Mouse (Mus musculus) urinary bladder, adult 18-20 months (tissue): ENCODE data around the gene Pdzd2.
A peak's percentile ranks its signal among the peaks of the same experiment; 100 is the strongest.

ENCODE experiments used
- DNase-seq, 2 experiments: peaks; one replicate each; pipeline ENCODE4 v3.0.0; 2022; ENCODE audit warnings: low spot score in 2 of 2, mixed read lengths in 2 of 2

The Pdzd2 gene

DNA sequence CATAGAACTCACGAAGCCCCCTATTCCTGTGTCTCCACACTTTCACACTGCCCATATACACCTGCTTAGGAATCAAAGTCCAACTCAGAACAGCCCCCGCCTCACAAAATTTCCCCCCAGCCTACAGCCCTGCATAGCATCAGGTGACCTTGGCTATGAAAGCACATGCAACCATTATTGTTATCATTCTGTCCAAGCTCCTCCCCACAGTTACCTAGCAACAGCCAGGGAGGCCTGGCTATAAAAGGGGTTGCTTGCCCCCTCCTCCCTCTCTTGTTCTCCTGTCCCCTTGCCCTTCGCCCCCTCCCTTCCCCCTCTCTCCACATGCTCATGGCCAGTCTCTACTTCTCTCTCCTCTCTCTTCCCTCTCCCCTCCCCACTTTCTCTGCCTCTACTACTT lies 259.4 kb downstream of the Pdzd2 start:
- no peak for DNase-seq

GRCm38 (mm10) chr15:12479326-12479725 lies 260.4 kb downstream of the Pdzd2 start:
- no peak for DNase-seq

- no peak for DNase-seq
Observed at GRCm38 (mm10) chr15:12473596-12473995, 266.1 kb downstream of the Pdzd2 start.

DNA sequence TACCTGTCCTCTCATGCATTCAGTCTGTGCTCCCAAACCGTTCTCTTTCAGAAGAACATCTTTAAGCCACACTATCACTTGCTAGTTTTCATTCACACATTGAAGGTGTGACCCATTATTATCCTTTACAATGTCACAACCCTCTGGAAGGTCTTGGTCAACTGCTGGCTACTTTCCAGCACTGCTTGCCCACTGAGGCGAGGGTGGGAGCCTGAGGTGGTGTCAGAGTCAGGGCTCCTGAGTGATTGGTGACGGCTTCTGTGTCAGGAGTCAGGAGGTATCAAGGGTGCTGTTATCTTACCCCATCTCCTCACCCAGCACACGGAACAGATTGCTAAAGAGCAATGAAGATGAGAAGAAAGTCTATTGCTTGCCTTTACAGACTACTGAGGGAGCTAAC lies 267.1 kb downstream of the Pdzd2 start:
- no peak for DNase-seq

GRCm38 (mm10) chr15:12470900-12471838 lies 268.6 kb downstream of the Pdzd2 start:
- DNase-seq = no peak

- no peak for DNase-seq
Observed at GRCm38 (mm10) chr15:12468625-12469024, 271.1 kb downstream of the Pdzd2 start.

DNA sequence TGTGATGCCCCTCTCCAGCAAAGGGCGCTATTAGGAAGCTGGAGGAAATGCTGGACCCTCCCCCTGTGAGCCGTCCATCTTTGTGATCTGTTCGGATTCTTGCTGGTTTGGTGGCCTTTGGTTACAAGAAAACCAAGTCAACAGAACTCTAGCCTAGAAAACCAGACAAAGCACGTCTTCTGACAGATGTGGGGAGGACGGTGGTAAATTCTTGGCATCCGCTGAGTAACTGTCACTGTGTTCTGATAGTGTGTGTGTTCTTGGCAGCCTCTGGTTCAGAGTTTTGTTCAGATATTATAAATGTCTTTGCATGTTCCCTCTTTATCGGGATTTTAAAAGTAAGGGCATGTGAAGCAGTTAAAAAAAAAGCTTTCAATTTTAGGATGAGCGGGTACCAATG lies 274.0 kb downstream of the Pdzd2 start:
- DNase-seq = no peak

DNA sequence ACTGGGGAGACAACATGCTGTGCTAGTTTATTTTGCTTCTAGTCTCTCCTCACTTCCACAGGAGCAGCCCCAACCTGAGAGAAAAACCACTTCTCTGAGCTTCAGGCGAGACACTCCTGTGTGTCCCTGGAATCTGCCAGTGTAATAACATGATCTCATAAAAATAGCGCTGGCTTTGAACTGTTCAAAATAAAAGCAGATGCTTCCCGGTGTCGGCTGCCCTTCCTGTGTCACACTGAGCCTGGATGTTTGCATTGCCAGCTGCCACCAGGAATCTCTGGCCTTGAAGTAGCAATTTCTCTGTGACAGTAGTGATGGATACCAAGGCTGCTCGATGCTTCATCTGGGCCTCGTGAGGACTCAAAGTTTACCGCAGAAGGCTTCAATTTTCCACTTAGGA lies 282.9 kb downstream of the Pdzd2 start:
- DNase-seq = no peak

DNA sequence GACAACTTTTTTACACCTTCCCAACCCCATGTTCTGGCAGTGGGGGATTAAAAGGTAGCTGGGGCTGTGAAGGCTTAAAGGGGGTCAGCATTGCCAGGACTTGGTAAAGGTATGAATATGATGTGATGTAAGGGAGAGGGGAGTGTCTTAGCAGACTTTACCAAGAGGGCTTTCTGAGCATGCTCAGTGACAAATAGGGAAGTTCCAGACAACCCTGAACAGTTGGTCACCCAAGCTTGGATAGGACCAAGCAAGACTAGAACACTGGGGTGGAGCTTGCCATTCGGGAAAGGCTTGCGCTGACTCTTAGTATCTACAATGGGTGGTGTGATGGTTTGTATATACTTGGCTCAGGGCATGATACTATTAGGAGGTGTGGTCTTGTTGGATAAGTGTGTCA lies 286.4 kb downstream of the Pdzd2 start:
- no peak for DNase-seq

DNA sequence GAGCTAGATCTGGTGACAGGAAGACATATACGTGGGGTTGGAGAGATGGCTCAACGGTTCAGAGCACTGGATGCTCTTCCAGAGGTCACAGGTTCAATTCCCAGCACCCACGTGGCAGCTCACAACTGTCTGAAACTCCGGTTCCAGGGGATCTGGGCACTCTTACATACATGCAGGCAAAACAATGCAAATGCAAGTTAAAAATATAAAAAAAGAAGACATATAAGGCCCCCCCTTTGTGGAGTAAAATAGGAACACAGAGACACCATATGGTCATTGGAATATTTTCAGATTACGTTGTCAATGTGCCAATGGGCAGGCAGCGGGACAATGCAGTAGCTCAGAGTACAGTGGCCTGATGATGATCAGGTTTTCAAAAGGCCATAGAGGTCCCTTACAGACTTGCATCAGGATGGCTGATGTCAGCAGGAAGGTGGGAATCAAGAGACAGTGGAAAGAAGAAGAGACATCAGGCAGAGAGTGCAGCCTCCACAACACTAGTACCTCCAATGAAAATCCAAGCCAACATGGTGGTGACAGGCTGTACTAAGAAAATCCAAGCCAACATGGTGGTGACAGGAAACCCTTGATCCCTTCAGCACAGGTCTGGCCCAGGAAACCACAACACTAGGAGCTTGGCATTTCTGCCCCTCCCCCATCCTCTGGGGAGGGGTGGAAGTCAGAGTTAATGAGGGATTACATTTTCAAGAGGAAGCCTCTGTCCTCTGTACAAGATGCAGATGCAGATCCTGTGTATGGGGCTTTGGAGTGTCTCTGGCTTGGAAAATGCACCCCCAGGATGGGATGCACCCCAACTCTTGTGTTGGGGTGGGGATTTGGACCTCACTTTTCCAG lies 287.4 kb downstream of the Pdzd2 start:
- DNase-seq = no peak

GRCm38 (mm10) chr15:12451448-12451847 lies 288.3 kb downstream of the Pdzd2 start:
- no peak for DNase-seq

GRCm38 (mm10) chr15:12450790-12451189 lies 288.9 kb downstream of the Pdzd2 start:
- DNase-seq = no peak

GRCm38 (mm10) chr15:12449321-12449720 lies 290.4 kb downstream of the Pdzd2 start:
- no peak for DNase-seq

GRCm38 (mm10) chr15:12447021-12447434 lies 292.7 kb downstream of the Pdzd2 start:
- no peak for DNase-seq

DNA sequence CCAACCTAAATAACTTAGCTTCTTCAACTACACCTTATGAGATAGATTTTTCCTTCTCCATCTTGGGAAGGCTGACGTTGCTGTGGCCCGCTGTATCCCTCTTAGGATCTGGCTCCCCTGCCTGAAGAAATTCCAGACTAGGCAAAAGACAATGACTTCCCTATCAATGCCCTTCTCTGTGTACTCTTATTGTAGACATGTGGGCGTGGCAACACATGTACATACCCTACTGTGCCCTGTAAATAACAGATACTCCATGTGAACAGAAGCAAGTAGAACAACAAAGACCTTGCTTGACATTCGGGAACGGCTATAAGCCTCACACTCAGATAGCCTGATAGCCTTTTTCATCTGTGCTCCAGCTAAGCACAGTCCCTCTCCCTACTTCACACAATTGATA lies 295.2 kb downstream of the Pdzd2 start:
- DNase-seq = no peak

- DNase-seq = no peak
Observed at GRCm38 (mm10) chr15:12439351-12439751, 300.4 kb downstream of the Pdzd2 start.

DNA sequence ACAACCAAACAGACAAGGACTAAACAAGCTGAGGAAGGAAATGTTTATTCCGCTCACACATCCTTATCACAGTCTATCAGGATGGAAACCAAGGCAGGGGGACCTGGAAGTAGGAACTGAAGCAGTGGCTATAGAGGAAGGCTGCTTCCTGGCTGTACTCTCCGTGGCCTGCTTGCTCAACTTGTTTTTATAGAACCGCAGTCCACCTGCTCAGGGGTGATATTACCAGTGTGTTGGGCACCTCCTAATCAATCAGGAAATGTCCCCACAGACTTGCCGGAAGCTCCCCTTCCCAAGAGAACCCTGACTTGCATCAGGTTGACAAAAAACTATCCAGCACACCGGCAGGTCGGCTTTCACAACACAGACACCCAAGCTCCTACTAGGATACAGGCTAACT lies 301.0 kb downstream of the Pdzd2 start:
- DNase-seq = no peak

DNA sequence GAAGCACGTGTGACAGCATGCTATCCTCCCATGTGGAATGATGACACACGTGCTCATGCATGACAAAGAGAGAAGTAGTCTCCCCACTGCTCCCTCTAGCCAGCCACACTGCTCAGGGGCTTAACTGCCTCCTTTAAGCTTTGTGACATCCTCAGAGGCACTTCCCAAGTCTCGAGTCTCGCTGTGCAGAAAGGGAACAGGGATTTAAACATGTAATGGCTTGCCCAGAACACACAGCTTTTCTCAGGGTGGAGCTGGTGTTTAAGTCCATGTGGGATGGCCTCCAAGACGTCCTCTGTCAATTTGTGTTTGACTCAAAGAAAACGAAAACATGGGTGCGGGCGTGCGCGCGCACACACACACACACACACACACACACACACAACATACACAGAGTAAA lies 301.6 kb downstream of the Pdzd2 start:
- no peak for DNase-seq

DNA sequence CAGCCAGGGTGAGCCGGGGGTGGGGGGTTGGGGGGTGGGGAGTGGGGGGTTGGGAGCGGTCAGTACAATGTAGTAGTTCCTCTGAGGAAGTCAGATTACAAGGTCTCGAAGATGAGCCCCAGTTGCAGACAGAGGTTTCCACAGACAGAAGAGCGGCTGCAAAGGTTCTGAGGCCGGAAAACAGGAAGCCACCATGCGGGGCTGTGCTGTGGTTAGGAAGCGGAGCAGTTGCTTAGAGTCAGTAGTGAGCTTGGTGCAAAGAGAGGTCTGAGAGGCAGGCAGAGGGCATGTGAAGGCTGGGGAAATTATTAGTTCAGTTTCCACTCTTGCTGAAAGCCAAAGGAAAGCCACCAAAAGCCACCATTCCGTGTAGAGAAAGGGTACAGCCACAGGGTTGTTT lies 303.8 kb downstream of the Pdzd2 start:
- DNase-seq = no peak

GRCm38 (mm10) chr15:12433893-12434599 lies 305.7 kb downstream of the Pdzd2 start:
- DNase-seq = peak; percentile 69 to 81

DNA sequence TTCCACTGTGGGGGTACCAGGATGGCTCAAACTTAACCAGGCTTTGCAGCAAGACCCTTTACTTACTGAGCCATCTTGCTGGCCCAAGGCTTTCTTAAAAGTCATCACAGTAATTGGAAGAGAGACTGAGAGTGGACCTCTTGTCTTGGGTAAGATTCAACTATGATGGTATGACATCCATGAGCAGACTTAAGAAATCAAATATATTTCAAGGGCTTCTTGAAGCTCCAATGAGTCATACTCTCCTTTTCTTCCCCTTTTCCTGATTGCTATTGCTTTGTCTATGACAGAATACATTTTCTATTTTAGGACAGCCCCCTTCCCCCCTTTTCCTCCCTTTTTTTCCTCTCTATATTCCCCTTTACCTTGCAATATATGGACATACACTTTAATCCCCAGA lies 306.8 kb downstream of the Pdzd2 start:
- no peak for DNase-seq

GRCm38 (mm10) chr15:12432320-12432719 lies 307.4 kb downstream of the Pdzd2 start:
- peak in 1 of 2 experiments; percentile 55 for DNase-seq
